Mouse (Mus musculus) T-cell, adult 2 months (primary cell): Measurements from ENCODE around the gene Anapc15.
"Not testable (repeated sequence)": the region's sequence is repeated elsewhere in the genome, so short reads cannot be mapped to it uniquely, and the experiment has no call there.

ENCODE experiments used
- DNase-seq: peaks from one replicate; pipeline ENCODE4 v3.0.0; 2022; ENCODE audit warnings: low spot score

Anapc15 gene

DNA sequence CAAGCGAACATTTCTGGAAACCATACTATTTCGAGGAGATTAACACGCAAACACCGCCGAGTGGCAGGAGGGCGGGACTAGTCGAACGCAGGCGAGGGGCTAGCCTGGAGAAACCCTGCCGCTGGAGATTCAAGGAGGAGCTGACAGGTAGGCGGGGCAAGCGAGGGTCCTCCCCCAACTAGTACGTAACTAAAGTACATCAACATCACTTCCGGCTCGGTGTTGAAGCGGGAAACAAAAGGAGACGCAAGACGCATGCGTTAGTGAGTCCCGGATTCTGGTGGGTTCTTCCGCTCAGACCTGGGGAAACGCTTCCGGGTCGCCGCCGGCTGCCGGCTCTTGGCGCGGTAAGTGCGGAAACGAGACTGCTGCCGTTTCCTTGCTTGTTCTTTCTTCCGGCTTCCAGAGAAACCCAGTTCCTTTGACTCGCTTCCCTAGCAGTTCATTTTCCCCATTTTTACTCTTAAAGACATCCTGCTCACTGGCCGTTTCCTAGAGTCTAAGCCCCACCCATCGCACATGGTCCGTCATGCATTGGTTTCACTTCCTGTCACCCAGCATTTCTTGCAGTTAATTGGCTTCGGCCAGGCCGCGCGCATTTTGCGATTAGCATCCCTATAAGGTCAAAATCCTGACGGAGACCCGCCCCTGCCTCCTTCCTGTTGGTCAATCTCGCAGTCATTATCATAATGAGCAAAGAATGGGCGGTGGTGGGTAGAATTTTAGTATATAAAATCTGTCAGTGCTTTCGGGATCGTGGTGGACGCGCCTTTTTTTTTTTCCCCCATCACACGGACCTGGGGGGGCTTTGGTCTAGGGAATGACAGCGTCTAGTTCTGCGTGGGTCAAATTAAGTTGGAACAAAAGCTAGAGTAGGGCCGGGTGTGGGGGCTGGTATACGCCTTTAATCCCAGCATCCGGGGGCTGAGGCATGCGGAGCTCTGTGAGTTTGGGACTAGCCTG is 32.9 kb downstream of the Anapc15 start:
- peak; percentile 98 for DNase-seq

DNA sequence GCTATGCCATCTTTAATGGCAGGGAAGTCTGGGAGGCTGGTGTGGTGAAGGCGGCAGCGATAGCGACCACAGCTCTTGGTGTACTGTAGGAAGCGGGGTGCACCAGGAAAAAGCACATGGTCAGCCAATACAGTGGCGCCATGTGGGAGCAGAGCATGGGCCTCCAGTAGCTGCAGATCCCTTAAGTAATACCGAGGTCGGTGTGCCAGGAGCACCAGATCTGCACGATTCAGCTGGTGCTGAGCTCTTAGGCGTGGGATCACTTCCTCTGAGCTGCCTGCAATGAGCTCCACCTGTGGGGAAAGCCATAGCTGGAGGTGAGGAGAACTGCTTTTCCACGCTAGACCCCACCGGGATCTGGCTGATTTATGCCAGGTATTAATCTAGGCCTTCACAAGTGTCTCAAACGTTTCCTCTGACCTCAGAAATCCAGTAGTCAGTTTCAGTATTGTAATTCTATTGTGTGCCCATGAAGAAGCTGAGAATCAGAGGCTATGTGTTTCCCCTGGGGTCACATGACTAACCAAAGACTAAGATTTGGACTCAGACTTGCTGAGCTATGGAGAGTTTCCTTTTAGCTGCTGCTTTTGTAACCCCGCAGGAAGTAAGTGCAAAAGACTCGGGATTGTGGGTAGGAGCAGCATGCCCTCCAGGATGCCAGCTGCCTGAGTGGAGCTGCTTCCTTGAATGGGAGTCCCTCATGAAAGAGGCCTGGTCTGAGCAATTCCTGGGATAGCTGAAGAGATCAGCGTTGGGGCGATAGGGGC is 37.0 kb downstream of the Anapc15 start:
- DNase-seq, result no peak

DNA sequence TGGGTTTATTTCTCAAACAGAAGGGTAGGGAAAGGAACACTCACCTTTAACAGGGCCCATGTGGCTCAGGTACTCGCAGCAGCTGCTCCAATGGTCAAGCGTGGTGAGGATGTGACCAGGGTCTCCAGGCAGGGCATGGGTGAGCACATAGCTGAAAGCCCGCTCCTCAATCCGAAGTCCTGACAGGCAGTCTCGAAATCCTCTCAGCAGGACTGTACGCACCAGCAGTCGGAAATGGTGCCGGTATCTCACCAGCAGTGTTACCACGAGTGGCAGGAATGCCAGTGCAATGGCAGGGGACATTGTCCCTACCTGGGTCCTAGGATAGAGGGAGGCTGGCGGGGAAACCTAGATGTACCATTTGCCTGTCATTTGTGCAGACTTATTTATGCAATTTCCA is 38.5 kb downstream of the Anapc15 start:
- no peak for DNase-seq

DNA sequence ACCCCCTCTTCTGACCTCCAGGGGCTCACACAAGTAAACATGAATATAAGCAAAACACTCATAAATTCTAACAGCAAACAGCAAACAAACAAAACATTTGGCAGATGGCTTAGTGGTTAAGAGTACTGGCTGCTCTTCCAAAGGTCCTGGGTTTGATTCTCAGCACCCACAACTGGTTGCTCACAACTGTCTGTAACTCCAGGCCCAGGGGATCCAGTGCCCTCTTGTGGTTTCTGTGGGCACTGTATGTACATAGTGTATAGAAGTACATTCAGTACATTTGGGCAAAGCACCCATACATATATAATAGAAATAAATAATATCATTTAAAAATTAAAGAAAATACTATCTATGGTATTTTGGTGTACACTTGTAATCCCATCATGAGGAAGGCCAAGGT is 39.3 kb downstream of the Anapc15 start:
- DNase-seq, result no peak

DNA sequence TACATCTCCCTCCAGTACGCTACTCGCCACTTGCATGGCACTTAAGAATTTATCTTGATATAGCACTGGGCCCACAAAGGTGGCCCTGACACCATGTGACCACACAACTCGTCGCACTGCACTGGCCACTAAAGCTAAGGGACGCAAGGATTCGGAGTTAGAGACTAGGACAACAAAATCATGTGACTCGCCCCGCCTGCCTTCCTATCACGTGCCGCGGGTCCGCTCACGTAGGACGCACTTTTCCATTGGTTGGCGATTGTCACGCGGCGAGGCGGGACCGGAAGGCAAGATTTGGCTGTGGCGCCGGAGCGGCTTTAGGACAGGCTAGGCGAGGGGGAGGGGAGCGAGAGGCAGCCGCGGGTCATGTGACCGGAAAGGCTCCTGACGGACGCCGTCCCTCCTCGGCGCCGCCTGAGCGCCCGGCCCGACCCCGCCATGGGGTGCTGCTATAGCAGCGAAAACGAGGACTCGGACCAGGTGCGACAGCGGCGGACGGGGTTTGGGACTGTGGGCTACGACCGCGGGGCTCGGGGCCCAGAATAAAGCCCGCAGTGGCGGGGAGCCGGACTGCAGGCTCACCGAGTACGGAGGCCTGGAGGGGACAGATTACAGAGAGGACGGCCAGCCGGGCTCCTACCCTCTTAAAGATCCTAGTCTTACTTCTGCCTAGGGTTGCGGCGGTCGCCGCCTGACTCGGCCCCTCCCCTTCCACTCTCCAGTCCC is 42.2 kb downstream of the Anapc15 start, which contains the start of gene Lamtor1:
Lamtor1 (plus strand) TSS at position 344 of the 726 bp plus-strand sequence.
- DNase-seq, result peak; percentile 97

DNA sequence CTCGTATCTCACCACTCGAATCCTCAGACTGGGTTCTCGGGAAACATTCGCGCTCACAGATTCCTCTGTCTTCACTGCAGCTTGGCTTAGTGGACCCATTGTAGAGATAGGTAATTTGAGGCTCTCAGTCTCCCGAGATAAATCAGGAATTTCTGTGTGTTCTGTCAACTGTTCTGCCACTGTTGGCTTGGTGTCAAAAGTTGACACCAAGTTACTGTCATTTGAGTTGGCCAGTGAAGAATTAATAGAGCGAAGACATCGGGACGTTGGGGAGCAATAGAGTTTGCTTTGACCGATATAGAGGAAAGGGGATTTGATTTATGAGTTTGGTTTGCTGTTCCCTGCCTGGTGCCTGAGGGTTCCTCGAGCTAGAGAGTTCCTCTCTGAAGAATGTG is 42.8 kb downstream of the Anapc15 start, which contains the start of gene Tomt:
Tomt (minus strand) TSS at position 73 of the 395 bp plus-strand sequence.
- DNase-seq, result no peak

DNA sequence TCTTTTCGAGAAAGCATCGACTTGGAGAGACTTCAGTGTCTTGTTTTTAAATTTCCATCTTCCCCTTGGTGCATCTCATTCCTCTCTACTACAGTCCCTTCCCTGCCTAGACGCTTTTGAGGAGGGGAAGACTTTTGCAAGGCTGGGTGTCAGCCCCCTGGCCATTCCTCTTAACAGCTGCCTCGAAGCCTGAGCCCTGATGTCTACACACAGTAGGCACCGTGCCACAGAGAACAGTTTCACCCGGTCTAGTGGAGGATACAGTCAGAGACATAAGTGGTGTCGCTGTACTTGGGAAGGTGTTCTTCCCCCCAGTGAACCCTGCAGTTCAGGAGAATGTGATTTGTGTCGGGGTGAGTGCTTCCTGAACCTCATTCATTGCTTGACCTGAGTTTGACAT is 43.2 kb downstream of the Anapc15 start:
- peak; percentile 10 for DNase-seq

DNA sequence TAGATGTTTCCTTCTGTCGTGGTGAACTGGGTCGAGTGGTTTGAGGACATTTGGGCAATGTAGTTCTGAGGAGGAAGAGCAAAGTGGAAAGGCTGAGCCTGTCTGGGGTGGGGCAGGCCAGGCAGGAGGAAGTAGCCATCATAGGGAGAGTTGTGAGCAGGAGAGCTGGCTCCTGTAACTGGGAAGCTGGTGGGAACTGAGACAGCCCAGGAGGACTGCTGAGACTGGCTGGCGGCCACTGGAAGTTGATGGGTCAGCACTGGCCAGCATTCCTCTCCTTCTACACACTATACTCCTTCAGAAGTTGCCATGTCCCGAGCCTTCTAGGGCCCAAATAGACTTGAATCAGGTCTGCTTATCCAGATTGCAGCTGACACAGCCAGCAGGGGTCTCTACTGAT is 44.9 kb downstream of the Anapc15 start:
- DNase-seq, result no peak

DNA sequence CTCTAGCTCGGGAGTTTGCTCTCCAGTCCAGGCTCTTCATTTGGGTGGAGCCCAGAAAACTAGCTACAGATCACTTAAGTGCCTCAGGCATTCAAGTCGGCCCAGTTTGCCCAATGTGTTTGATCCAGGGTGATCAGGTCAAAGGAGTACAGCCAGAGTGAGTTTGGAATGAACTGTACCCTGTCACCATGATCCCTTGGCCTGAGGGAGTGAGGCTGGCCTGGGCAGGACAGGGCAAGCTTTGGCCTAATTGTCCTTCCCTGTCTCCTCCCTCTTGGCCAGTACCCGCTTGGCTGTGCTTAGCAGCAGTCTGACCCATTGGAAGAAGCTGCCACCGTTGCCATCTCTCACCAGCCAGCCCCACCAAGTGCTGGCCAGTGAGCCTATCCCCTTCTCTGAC is 46.6 kb downstream of the Anapc15 start:
- no peak for DNase-seq

DNA sequence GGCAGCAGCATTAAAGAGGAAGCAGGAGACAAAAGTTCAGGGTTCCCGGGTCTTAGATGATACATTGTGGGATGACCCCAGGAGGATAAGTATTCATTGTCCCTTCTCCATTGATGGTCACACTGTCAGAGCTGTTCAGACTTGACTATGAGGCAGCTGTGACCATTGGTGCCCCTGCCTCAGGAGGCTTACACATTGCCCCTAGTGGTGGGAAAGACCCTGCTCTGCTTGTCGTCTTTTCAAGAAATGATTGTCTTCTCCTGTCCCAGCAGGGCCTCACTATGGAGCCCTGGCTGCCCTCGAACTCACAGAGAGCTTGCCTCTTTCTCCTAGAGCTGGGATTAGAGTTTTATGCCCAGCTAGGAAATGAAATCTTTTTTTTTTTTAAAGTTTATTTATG is 48.5 kb downstream of the Anapc15 start:
- no peak for DNase-seq

DNA sequence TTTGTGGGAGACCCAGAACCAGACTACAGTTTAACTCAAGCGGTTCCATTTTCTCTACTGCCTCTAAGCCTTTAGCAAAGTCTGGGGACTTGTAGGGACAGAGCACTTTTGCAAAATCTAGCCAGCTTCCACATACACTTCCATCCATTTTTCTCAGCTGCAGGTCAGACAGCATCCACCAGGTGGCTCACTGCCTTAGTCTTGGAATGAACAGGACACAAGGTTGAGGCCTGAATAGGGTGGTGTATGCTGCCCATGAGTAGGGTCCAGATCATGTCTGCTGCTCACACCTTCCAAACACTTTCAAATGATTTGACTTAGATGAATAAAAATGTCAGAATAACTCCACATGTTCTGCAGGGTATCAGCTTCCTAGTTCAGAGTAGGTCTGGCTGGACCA is 54.6 kb downstream of the Anapc15 start:
- peak; percentile 34 for DNase-seq

DNA sequence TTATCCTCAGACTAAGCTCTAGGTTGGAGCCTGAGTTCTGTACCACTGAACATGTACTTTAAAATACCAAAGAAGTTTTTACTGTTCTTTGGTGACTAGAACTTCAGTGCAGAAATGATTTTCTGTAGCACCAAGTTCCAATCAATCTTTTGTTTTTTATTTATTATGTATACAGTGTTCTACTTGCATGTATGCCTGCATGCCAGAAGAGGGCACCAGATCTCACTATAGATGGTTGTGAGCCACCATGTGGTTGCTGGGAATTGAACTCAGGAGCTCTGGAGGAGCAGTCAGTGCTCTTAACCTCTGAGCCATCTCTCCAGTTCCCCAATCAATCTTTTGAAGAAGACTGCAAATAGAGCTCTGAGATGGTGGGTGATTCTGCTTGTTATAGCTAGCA is 62.4 kb downstream of the Anapc15 start:
- DNase-seq, result not testable (repeated sequence)

DNA sequence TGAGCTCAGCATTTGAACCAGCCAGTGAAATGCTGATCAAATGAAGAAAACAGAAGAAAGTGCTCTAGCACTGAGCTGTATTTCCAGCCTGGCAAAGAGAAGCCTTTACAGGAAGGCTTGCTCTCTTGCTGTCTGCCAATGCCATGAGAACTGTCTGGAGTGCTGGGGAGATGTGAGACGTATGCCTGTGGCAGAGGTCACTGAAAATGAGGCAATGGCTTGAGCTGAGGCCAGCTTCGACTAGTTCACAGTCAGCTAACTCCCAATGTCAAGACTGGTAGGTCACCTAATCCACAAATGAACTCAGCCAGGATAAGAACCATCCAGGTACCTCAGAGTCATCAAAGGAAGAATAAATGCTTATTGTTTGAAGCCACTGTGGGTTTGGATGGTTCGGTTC is 64.6 kb downstream of the Anapc15 start:
- DNase-seq, result no peak

DNA sequence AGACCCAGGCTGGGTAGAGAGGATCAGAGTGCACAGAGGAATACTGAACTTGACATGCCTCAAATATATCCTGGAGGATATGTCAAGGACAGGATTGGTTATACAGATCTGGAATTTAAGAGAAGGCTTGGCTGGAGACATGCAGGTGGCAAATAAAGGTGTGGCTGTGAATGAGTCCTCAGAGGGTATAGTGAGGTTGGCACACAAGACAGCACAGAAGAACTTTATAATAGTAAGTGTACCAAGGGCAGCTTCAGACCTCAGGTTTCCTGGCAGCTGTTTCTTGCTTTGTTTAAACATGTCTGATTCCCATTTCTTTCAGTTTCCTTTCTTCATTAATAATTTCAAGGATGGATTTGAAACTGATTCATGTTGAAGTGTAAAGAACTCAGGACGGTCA is 69.0 kb downstream of the Anapc15 start:
- DNase-seq, result no peak

DNA sequence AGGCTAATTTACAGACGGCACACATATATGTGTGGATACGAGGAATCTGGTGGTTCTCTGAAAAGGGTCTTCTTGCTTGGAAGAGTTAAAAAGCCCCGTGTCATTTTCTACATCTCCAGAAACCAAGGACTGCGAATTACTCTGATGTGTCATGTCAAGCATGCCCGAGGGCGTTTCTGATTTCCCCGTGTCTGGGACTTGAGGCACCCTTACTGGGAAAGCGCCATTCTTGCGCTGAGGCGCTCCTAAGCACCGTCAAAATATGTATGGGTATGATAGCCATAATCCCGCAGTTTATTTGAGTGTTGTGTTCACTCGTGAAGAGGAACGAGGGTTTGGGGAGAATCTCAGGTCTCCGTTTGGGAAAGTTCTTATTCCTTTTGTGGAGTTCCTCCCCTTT is 69.8 kb downstream of the Anapc15 start:
- DNase-seq, result no peak

DNA sequence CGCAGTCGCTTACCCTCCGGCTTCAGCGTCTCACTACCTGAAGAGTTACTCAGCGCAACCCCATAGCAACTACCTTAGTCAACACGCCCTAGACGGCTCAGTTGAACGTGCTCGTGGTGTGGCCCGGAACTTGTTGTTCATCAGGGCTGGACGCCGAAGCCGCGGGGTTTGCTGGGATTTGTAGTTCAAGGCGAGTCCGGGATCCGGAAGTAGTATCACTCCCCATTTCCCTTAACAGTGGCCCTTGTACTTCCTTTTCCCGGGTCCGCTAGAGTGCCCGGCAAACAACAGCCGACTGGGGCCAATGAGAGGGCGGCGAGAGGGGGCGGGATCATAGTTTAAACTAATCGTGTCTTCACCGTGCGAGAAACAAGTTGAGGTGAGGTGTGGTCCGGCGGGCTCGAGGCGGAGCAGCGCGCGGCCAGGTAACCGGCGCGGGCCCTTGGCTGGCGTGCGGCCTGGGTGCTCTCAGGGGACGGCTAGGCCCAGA is 70.3 kb downstream of the Anapc15 start, which contains the start of the genes Lrrc51 and Numa1:
Lrrc51 (minus strand) TSS at position 145 of the 490 bp plus-strand sequence.
Numa1 (plus strand) TSS at position 361 of the 490 bp plus-strand sequence.
- DNase-seq, result peak; percentile 96

DNA sequence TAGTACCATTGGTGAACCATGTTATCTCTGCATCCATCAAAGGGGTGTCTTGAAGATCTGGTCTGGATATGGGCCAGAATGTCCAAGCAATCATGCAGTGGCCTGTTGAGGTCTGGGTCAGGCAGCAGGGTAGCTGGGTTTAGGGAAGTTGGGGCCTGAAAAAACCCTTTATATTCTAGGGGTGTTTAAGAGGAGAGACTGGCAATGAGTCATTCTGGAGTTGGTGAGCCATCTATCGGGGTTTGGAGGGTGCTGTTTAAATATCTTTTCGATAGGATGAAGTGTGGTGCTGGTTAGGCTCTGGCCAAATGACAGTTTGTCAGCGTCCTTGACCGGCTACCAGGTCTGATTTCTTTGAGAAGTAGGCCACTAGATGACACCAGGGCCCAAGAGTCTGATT is 72.4 kb downstream of the Anapc15 start:
- DNase-seq, result no peak

DNA sequence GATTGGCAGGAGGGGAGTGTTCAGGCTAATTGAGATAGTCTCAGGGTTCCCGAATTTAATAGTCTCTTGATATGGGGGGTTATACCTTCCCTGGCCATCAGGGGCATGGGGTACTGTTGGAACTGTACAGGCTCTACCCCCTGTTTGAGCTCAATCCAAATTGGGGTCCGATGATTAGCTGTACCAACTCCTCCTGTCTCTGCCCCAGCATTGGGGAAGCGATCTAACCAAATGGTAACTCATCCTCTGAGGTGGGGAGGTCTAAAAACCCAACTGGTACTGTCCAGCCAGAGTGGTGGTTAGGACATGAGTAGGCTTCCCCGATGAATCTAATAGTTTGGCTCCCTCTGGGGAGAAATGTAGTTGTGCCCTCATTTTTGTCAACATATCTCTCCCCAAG is 73.5 kb downstream of the Anapc15 start:
- no peak for DNase-seq

DNA sequence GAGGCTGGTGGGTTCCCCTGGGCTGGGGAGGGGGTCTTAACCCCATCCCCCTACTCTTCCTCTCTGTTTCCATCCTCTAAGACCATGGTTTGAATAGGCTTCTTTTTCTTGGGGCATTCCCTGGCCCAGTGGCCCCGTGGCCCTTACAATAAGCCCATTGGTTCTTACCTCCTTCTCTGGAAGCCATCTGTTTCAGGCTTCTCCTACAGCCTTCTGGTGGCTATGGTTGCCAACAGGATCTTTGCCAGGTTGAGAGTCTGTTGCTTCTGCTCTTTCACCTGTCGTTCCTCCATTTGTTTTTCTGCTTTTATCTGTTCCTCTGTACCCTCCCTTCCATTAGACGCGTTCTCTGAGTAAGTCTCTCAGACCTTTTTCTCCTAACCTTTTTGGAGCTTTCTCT is 74.1 kb downstream of the Anapc15 start:
- DNase-seq, result no peak

DNA sequence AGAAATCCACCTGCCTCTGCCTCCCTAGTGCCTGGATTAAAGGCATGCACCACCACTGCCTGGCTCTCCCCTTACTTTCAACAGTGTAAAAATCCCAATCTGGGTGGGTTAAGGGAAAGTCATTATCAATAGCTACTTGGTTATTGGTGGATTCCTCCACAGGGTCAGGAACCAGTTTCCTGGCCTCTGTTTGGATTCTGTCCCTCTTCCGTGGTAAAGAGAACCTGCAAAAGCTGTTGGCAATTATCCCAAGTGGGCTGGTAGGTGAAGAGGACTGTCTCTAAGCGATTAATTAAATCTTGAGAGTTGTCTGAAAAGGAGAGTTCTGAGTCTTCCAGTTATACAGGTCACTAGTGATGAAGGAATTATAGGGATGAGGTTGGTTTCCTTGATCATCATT is 74.8 kb downstream of the Anapc15 start:
- no peak for DNase-seq

DNA sequence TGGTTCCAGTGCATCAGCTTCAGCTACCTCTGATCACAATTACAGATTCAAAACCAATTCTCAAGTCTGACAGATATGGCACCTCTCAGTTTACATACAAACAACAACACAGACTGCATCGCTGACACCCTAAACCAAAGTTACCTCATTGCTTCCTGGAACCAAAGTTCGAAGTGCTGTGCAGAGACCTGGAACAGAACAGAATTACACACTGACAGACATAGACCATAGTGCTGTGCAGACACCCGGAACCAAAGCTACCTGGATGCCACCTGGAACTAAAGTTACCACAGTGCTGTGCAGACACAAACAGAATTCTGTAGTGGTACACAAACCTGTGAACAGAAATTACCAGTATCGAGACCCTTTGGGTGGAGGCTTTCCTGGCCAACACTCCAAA is 76.2 kb downstream of the Anapc15 start:
- no peak for DNase-seq

DNA sequence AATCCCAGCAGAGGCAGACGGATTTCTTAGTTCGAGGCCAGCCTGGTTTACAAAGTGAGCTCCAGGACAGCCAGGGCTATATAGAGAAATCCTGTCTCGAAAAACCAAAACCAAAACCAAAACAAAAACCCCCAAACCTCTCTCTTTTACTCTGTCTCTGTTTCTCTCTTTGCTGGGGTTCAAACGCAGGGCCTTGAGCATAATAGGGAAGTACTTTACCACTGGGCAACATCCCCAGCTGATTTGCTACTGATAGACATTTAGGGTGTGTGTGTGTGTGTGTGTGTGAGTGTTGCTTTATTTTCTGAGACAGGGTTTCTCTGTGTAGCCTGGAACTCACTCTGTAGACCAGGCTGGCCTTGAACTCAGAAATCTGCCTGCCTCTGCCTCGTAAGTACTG is 85.5 kb downstream of the Anapc15 start:
- not testable (repeated sequence) for DNase-seq
